Mouse (Mus musculus) hindlimb bud, embryonic 11.5 days (tissue): ENCODE results near the gene Fyn.

ENCODE experiments used
- DNase-seq: peaks from one replicate; pipeline ENCODE4 v3.0.0-alpha.2; 2012; ENCODE audit warnings: low read depth, low spot score; ENCODE audit errors: extremely low spot score

The Fyn gene

GRCm38 (mm10) chr10:39368572-39369135 is at the start of gene Fyn:
TSS of gene Fyn (plus strand) at chr10:39368855.
- no peak for DNase-seq

- DNase-seq, result peak; percentile 77
These were observed 47.6 kb upstream of the Fyn start for GRCm38 (mm10) chr10:39320798-39321622.

GRCm38 (mm10) chr10:39321623-39321985 is 47.1 kb upstream of the Fyn start:
- DNase-seq, result no peak

DNA sequence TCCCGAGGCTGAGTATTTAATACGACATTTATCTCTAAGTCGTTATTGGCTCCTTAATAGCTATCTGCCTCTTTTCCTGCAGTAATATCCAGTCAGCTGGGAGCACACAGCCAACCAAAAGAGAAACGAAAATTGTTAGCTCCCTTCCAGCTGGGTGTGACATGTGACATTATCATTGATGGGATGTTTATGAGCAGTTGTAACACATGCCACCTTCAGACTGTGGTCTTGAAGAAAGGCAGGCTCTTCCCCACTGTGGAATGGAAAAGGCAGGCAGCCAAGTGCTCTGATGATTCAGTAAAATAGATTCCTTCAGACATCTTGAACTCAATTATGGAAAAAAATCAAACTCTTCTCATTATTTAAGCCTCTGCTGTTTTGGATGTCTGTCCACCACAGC is 46.5 kb upstream of the Fyn start:
- DNase-seq, result no peak

DNA sequence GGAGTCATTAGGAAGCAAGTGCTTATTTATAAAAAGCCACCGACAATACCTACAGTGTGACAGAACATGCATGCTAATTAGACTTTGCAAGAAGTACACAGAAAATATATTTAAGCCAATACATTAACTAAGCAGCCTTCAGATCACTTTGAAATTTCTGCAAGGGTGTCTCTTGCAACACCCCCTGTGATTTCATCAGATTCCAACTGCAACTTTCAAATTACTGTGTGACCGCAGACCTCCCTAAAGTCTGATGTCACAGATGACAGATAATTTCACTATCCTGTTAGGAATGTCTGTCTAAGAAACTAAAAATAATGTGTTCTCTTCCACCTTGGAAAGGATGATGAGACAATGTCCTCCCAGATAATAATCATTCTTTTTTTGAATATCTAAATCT is 44.4 kb upstream of the Fyn start:
- no peak for DNase-seq

DNA sequence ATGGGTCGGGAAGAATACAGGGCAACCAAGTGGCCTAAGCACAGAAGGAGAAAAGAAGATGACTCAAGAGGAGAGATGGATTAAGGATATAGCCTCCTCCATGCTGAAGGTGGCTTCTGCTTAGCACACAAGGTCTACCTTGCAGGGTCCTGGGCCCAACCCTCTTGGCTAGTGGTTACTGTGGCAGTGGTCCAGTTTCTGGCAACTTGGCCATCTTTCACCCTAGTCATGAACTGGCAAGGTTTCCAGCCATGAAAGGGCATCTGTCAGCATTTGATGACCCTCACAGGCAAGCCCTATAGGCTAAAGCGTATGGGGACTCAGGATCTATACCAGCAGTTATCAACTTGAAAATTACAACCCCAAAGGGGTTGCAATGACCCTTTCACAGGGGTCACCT is 40.0 kb upstream of the Fyn start:
- no peak for DNase-seq

DNA sequence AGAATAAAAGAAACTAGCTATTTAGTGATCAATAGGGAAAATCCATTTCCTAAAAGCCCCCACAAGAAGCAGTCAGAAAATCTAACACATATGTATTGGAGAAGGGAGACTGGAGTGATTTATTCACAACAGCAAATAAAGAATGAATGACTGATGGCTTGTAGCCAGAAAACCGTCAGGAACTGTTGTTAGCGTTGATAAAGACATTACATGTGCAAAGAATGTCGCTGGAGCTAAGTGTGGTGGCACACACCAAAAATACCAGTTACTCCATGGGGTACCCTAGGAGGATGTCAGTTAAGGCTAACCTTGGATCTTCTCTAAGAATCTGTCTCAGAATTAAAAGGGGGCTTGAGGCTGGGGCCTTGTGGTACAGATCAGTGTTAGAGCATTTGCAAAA is 34.3 kb upstream of the Fyn start:
- DNase-seq, result no peak

DNA sequence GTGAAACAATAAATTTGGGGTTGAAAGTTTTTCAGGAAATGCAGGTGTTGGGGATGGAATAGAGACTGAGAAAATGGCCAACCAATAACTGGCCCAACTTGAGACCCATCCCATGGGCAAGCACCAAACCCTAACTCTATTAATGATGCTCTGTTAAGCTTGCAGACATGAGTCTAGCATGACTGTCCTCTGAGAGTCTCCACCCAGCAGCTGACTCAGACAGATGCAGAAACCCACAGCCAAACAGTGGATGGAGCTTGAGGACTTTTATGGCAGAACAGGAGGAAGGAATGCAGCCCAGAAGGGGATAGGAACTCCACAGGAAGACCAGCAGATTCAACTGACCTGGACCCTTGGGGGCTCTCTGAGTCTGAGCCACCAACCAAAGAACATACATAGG is 32.8 kb upstream of the Fyn start:
- no peak for DNase-seq

DNA sequence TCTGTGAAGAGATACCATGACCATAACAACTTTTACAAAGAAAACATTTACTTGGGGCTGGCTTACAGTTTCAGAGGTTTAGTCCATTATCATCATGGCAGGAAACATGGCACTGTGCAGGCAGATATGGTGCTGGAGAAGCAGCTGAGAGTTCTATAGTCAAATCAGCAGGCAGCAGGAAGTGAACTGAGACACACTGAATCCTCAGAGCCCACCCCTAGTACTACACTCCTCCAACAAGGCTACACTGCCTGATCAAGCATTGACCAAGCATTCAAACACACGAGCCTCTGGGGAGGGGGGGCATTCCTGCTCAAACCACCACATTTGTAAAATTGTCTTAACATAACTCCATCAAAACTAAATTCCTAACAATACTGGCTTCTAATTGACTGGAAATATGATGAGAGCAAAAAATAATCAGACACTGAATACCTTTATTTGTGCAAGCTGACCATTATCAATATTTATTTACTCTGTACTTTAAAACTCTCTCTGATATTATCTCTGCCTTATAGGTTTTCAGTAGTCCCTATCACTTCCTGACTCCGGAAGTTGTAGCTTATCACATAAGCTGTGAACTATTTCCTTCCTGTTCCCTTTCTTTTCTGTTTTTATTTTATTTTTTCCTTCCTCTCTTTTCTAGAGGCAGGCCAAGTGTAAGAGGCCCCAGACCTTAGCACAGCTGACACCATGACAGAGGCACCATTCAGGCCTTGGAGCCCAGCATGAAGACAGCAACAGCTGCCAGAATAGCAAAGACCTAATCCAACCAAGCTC is 29.3 kb upstream of the Fyn start:
- no peak for DNase-seq

GRCm38 (mm10) chr10:39339969-39340236 is 28.8 kb upstream of the Fyn start:
- no peak for DNase-seq

GRCm38 (mm10) chr10:39343551-39343950 is 25.1 kb upstream of the Fyn start:
- no peak for DNase-seq

DNA sequence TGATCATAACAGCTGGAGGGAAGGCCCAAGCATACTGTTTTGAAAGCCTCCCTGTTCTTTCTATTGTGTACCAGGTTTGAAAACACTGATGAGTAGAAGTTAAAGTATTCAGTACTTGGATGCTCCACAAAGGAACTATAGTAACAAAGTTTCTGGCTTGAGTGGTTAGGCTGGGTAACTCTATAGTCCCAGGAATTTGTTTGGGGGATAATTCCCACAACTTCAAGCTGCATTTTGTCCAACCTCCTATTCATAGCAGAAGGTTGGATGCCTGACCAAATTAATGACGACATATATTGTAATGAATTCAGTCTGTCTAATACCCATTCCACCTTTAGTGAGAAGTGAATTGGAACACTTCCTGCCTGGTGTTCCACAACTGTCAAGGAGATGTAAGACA is 22.7 kb upstream of the Fyn start:
- no peak for DNase-seq

DNA sequence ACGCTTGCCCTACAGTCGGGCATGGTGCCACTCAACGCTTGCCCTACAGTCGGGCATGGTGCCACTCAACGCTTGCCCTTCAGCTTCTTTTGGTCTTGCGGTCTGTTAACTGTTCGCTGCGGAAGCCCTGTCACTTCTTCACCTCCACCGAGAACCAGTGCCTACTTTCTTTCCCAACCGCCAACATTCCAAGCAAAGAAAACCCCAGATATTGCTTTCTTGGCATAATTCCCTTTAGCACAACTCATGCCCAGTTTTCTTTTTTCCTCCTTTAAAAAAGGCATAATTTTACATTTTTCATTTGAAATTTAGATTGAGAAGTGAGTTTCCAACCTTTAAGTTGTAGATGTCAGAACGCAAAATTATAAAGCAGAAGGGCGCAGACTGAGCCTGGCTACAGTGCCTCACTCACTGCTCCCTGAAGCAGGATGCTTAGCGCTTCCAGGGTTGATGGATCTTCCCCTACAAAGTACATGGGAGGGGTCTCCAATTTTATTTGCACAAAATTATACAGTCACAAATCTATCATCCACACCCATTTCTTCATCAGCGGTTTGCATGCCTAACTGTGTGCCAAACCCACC is 18.8 kb upstream of the Fyn start:
- no peak for DNase-seq

GRCm38 (mm10) chr10:39364196-39364595 is 4.5 kb upstream of the Fyn start:
- DNase-seq, result no peak

DNA sequence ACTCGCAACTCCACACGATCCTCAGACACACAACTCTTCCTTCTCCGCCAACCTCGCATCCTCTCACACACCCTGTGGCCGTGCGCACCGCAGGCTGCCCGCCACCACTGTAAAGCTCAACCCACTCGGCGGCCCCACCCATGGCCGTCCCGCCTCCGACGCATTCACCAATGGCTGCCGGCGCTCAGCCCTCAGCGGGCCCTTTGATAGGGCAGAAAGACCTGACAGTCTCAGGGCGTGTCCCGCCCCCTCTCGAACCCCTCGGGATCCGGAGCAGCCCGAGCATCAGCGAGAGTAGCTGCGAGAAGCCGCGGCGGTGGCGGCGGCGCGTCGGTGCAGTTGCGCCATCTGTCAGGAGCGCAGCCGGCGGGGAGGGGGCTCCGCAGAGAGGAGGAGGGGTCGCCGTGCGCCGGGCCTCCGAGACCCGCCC is 862 bp downstream of the Fyn start:
- DNase-seq, result peak; percentile 73

- no peak for DNase-seq
These were observed 1.5 kb downstream of the Fyn start for GRCm38 (mm10) chr10:39369977-39370785.

GRCm38 (mm10) chr10:39370786-39371221 is 2.1 kb downstream of the Fyn start:
- no peak for DNase-seq

DNA sequence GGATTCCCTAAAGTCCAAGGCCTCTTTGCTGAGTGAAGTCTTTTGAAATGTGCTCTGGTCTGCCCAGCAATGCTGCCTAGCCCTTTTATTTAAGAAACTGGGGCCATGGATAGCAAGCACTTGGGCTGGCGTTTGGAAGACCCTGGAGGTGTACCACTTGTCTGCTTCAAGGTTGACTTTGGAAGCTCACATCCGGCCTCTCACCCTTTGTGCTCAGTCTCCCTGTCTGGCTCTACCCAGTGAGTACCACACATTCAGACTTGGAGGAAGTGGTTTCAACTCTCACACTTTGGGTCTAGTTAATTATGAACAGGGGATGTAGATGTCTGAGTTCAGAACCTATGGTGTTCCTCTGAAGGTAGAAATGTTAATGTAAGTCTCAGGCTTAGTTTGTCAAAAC is 2.8 kb downstream of the Fyn start:
- no peak for DNase-seq

- no peak for DNase-seq
These were observed 3.3 kb downstream of the Fyn start for GRCm38 (mm10) chr10:39371991-39372390.

DNA sequence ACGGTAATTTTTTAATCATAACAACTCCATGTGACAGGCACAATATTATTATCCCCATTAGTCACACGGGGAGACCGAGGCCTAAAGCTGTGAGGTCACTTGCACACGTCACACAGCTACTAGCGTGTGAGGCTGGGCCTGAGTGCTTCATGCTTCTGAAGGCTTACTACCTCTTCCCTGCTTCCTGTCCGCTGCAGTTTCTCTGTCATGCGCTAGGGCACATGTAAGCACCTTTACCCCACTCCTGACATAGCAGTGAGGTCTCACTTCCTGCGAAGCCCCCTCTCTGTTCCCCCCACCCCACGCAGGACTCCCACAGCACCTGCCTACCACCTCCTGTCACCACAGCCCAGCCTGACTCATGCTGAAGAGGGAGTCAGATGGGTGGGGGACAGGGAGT is 8.0 kb downstream of the Fyn start:
- DNase-seq, result no peak

DNA sequence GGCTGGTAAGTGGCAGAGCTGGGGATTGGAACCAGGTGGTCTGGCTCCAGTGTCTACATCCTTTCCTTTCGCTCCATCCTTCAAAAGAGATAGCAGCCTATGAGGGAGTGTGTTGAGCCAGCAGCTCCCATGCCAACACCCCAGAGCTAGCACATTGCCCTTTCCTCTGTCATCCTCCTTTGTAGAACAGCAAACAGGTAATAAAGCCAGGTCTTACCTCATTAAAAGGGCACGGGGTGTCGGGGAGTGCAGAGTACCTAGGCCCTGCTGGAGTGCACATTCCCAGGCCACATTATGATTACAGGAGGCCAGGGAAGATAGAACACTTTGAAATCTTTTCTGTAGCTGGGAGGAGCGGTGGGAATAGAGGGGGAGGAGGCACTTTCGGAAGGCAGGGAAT is 8.6 kb downstream of the Fyn start:
- DNase-seq, result no peak
